Comparison of ENCODE assay signal across 14 mouse cellular contexts in genomic region chr4:133842992-133843737, GRCm38 (mm10). TPM values are rescaled to one million over a fixed set of nuclear protein-coding genes. Genes with fewer than 3 reads are reported as not detected.
DNase-seq lines count a peak whose midpoint lies in the region; ATAC-seq and TF ChIP-seq lines count a peak whose summit lies in the region.
"Had no signal": no experiment of that assay in that cellular context is flagged by ENCODE, and none has a peak within 500 bp of the region (broad histone marks: within the 10 kb centered on the region; RNA-seq: fewer than 3 reads in every experiment).

No protein-coding gene starts in this region.

- H3K27ac ChIP-seq in spleen, adult 2 months (ENCODE audit: insufficient read depth, low read length), result peak overlapping the region; percentile 28
- H3K27ac ChIP-seq in intestine, embryonic 15.5 days, result no peak overlapping the region
- no peak overlapping the region for H3K27ac ChIP-seq in lung, postnatal 0 days (ENCODE audit: low read length)
- H3K27ac ChIP-seq: heart, embryonic 10.5 days; hindbrain, embryonic 12.5 days; midbrain, embryonic 15.5 days had no signal

- peak; percentile 48 for ATAC-seq in granulocyte monocyte progenitor cell, adult 5-6 weeks (replicated peaks; ENCODE audit: poor library complexity, severe bottlenecking)
- no peak for ATAC-seq in intestine, embryonic 15.5 days
- ATAC-seq in lung, postnatal 0 days, result no peak
- ATAC-seq: midbrain, embryonic 15.5 days had no signal

- H3K4me1 ChIP-seq in spleen, adult 2 months (ENCODE audit: control insufficient read depth, insufficient read depth, insufficient read length), result peaks cover 22% of the 10 kb centered on the region; the same call in 1 of the 2 replicates
- 0 out of 2 replicates have a peak, but pooled peaks cover 3% of the 10 kb centered on the region for H3K4me1 ChIP-seq in intestine, embryonic 15.5 days (replicated peaks)
- H3K4me1 ChIP-seq in lung, postnatal 0 days (ENCODE audit: insufficient read depth, low read depth, low read length), result no peaks in the 10 kb centered on the region
- H3K4me1 ChIP-seq: hindbrain, embryonic 12.5 days; midbrain, embryonic 15.5 days had no signal

- H3K4me3 ChIP-seq in spleen, adult 2 months (ENCODE audit: extremely low read depth, insufficient read depth, insufficient read length), result no peak overlapping the region
- no peak overlapping the region for H3K4me3 ChIP-seq in intestine, embryonic 15.5 days (replicated peaks)
- no peak overlapping the region for H3K4me3 ChIP-seq in lung, postnatal 0 days (ENCODE audit: low read depth, low read length)
- H3K4me3 ChIP-seq: heart, embryonic 10.5 days; hindbrain, embryonic 12.5 days; midbrain, embryonic 15.5 days had no signal

- TF ChIP-seq CTCF in spleen, adult 2 months (IDR thresholded peaks at IDR 0.05; ENCODE audit: extremely low read depth, insufficient read depth, insufficient read length, insufficient replicate concordance), result no peak
- TF ChIP-seq CTCF in lung, postnatal 0 days (IDR thresholded peaks at IDR 0.05), result no peak

- no peak for TF ChIP-seq POLR2A in spleen, adult 2 months (IDR thresholded peaks at IDR 0.05; ENCODE audit: low read depth, low read length)

- WGBS in spleen, adult 2 months, result 23% methylated on average over 10 of the region's 10 CpGs
- 84% methylated on average over 10 of the region's 10 CpGs for WGBS in intestine, embryonic 15.5 days
- 83% methylated on average over 9 of the region's 10 CpGs for WGBS in lung, postnatal 0 days

- no peak overlapping the region for H3K4me2 ChIP-seq in intestine, embryonic 15.5 days (replicated peaks)
- H3K4me2 ChIP-seq in lung, postnatal 0 days (replicated peaks; ENCODE audit: low read depth, low read length), result no peak overlapping the region
- H3K4me2 ChIP-seq: hindbrain, embryonic 12.5 days; lung, embryonic 14.5 days; midbrain, embryonic 15.5 days had no signal

- no peak for TF ChIP-seq EP300 in lung, postnatal 0 days (IDR thresholded peaks at IDR 0.05)

- DNase-seq in spleen, adult 2 months (ENCODE audit: low read depth in 1 of 2, low spot score in 2 of 2), result peak; percentile 40 to 58
- DNase-seq in spleen, postnatal 14 days (ENCODE audit: low spot score in 2 of 2), result no peak
- peak; percentile 29 to 43 for DNase-seq in spleen, postnatal 10 days (ENCODE audit: low spot score in 2 of 2)
- DNase-seq in right cerebral cortex, postnatal 4 days, result no peak
- no peak for DNase-seq in lung, postnatal 0 days (ENCODE audit: low spot score)
- DNase-seq: adrenal gland, adult 8-10 months; layer of hippocampus, adult 9-11 months; left cerebral cortex, postnatal 4 days; lung, embryonic 14.5 days had no signal

- no peak overlapping the region for H3K9ac ChIP-seq in intestine, embryonic 15.5 days
- H3K9ac ChIP-seq in lung, postnatal 0 days (replicated peaks; ENCODE audit: low read depth), result no peak overlapping the region
- H3K9ac ChIP-seq: hindbrain, embryonic 12.5 days; lung, embryonic 14.5 days; midbrain, embryonic 15.5 days had no signal

- H3K27me3 ChIP-seq in spleen, adult 2 months (ENCODE audit: control insufficient read depth, insufficient read depth, low read length), result no peaks in the 10 kb centered on the region
- H3K27me3 ChIP-seq in intestine, embryonic 15.5 days (replicated peaks), result no peaks in the 10 kb centered on the region
- no peaks in the 10 kb centered on the region for H3K27me3 ChIP-seq in lung, postnatal 0 days (replicated peaks; ENCODE audit: insufficient read depth, low read length)
- H3K27me3 ChIP-seq: hindbrain, embryonic 12.5 days; midbrain, embryonic 15.5 days had no signal

- H3K36me3 ChIP-seq in spleen, adult 2 months (ENCODE audit: control insufficient read depth, insufficient read depth, low read length), result peaks cover 8% of the 10 kb centered on the region
- peaks cover 8% of the 10 kb centered on the region; the same call in 1 of the 2 replicates for H3K36me3 ChIP-seq in intestine, embryonic 15.5 days
- H3K36me3 ChIP-seq in lung, postnatal 0 days (ENCODE audit: insufficient read depth, low read length), result no peaks in the 10 kb centered on the region
- H3K36me3 ChIP-seq: midbrain, embryonic 15.5 days had no signal

- H3K9me3 ChIP-seq in intestine, embryonic 15.5 days, result no peaks in the 10 kb centered on the region
- no peaks in the 10 kb centered on the region for H3K9me3 ChIP-seq in lung, postnatal 0 days (ENCODE audit: low read length)
- H3K9me3 ChIP-seq: heart, embryonic 10.5 days; hindbrain, embryonic 12.5 days; midbrain, embryonic 15.5 days had no signal

RNA-seq across cellular contexts. Expression of gene Rps6ka1, which starts 44.4 kb away (rescaled TPM):
- polyA plus RNA-seq in spleen, adult 2 months (2012; rRNA removed), result 76.6 and 98.9 TPM in 2 replicates
- 172 and 174 TPM in 2 replicates for total RNA-seq in granulocyte monocyte progenitor cell, adult 5-6 weeks (2014; fragmentation: Nextera tagmentation)
- 148 and 151 TPM in 2 replicates for total RNA-seq in granulocyte monocyte progenitor cell, adult 5-6 weeks (2017)
- 124 and 133 TPM in 2 replicates for polyA plus RNA-seq in intestine, embryonic 15.5 days (2015; fragmentation: Nextera tagmentation; extraction: Ambion mirVana)
- 36.2 and 38.0 TPM in 2 replicates for polyA plus RNA-seq in lung, postnatal 0 days (2015; fragmentation: Nextera tagmentation; extraction: Ambion mirVana)

Comparison
In these comparisons a context has a peak if more than half of its experiments do, and no peak if none do; other contexts are left out.
1. DNase-seq: peak in spleen, adult 2 months (2 of 2) and spleen, postnatal 10 days (2 of 2); none in spleen, postnatal 14 days (0 of 2), right cerebral cortex, postnatal 4 days (single experiment) and lung, postnatal 0 days (single experiment).